Mouse (Mus musculus): ENCODE measurements at regions not wholly inside any gene's neighbourhood (a gene's known extent, or its start where the extent isn't known, plus 50 kb on each side); places are given as distances from the start of the nearest gene placed in this dataset.

GRCm38 (mm10) chr15:62190224-62190910 lies 1267.6 kb upstream of the A1bg start:
- H3K27me3 ChIP-seq (ENCODE audit: control insufficient read depth, insufficient read depth, low read length), result no peaks in the 10 kb centered on the region

GRCm38 (mm10) chr15:62189565-62190181 lies 1266.9 kb upstream of the A1bg start:
- no peaks in the 10 kb centered on the region for H3K36me3 ChIP-seq (ENCODE audit: control insufficient read depth, insufficient read depth, low read length)
- H3K4me3 ChIP-seq (ENCODE audit: low read depth, low read length), result no peak overlapping the region
- no peaks in the 10 kb centered on the region for H3K9me3 ChIP-seq (ENCODE audit: control insufficient read depth, low read length)
- WGBS, result 90% methylated on average over 14 of the region's 14 CpGs
- ATAC-seq (ENCODE audit: low read depth), result no peak
- H3K4me1 ChIP-seq (ENCODE audit: control insufficient read depth, insufficient read depth, low read length), result no peaks in the 10 kb centered on the region
- H3K9ac ChIP-seq (replicated peaks; ENCODE audit: low read depth, low read length), result no peak overlapping the region
- no peak overlapping the region for H3K27ac ChIP-seq (ENCODE audit: low read depth, low read length)
- H3K4me2 ChIP-seq (ENCODE audit: low read depth, low read length), result no peak overlapping the region
- H3K27me3 ChIP-seq (ENCODE audit: control insufficient read depth, insufficient read depth, low read length), result no peaks in the 10 kb centered on the region

More at GRCm38 (mm10) chr15:62190224-62190910, 1267.6 kb upstream of the A1bg start:
- no peak overlapping the region for H3K27ac ChIP-seq (ENCODE audit: low read depth, low read length)
- H3K4me1 ChIP-seq (ENCODE audit: control insufficient read depth, insufficient read depth, low read length), result no peaks in the 10 kb centered on the region
- H3K4me2 ChIP-seq (ENCODE audit: low read depth, low read length), result no peak overlapping the region
- H3K9ac ChIP-seq (replicated peaks; ENCODE audit: low read depth, low read length), result no peak overlapping the region
- no peak overlapping the region for H3K4me3 ChIP-seq (ENCODE audit: low read depth, low read length)
- 85% methylated on average over 5 of the region's 5 CpGs for WGBS
- no peak for ATAC-seq (ENCODE audit: low read depth)
- no peaks in the 10 kb centered on the region for H3K9me3 ChIP-seq (ENCODE audit: control insufficient read depth, low read length)
- H3K36me3 ChIP-seq (ENCODE audit: control insufficient read depth, insufficient read depth, low read length), result no peaks in the 10 kb centered on the region

- no peaks in the 10 kb centered on the region for H3K36me3 ChIP-seq (ENCODE audit: control insufficient read depth, insufficient read depth, low read length)
- no peak overlapping the region for H3K4me3 ChIP-seq (ENCODE audit: low read depth, low read length)
- no peaks in the 10 kb centered on the region for H3K9me3 ChIP-seq (ENCODE audit: control insufficient read depth, low read length)
- no peak overlapping the region for H3K9ac ChIP-seq (replicated peaks; ENCODE audit: low read depth, low read length)
- H3K4me2 ChIP-seq (ENCODE audit: low read depth, low read length), result no peak overlapping the region
- ATAC-seq (ENCODE audit: low read depth), result no peak
- H3K4me1 ChIP-seq (ENCODE audit: control insufficient read depth, insufficient read depth, low read length), result no peaks in the 10 kb centered on the region
- WGBS, result 92% methylated on average over 11 of the region's 11 CpGs
- H3K27ac ChIP-seq (ENCODE audit: low read depth, low read length), result no peak overlapping the region
- no peaks in the 10 kb centered on the region for H3K27me3 ChIP-seq (ENCODE audit: control insufficient read depth, insufficient read depth, low read length)
Measured at GRCm38 (mm10) chr15:62186548-62186947, 1263.7 kb upstream of the A1bg start.

- no peaks in the 10 kb centered on the region for H3K4me1 ChIP-seq (ENCODE audit: control insufficient read depth, insufficient read depth, low read length)
- H3K4me2 ChIP-seq (ENCODE audit: low read depth, low read length), result no peak overlapping the region
- H3K9me3 ChIP-seq (ENCODE audit: control insufficient read depth, low read length), result no peaks in the 10 kb centered on the region
- H3K36me3 ChIP-seq (ENCODE audit: control insufficient read depth, insufficient read depth, low read length), result no peaks in the 10 kb centered on the region
- no peak for ATAC-seq (ENCODE audit: low read depth)
- no peak overlapping the region for H3K9ac ChIP-seq (replicated peaks; ENCODE audit: low read depth, low read length)
- no peaks in the 10 kb centered on the region for H3K27me3 ChIP-seq (ENCODE audit: control insufficient read depth, insufficient read depth, low read length)
- no peak overlapping the region for H3K4me3 ChIP-seq (ENCODE audit: low read depth, low read length)
- no peak overlapping the region for H3K27ac ChIP-seq (ENCODE audit: low read depth, low read length)
- WGBS, result 90% methylated on average over 4 of the region's 4 CpGs
Measured at GRCm38 (mm10) chr15:62183803-62184202, 1261.0 kb upstream of the A1bg start.

GRCm38 (mm10) chr15:62181454-62181910 lies 1258.7 kb upstream of the A1bg start:
- Histone ChIP-seq H3K27ac (ENCODE audit: low read depth, low read length) (no peak overlapping the region), H3K4me2 (ENCODE audit: low read depth, low read length) (no peak overlapping the region), H3K4me1 (ENCODE audit: control insufficient read depth, insufficient read depth, low read length) (no peaks in the 10 kb centered on the region), H3K9ac (replicated peaks; ENCODE audit: low read depth, low read length) (no peak overlapping the region), H3K36me3 (ENCODE audit: control insufficient read depth, insufficient read depth, low read length) (no peaks in the 10 kb centered on the region), H3K4me3 (ENCODE audit: low read depth, low read length) (no peak overlapping the region), H3K9me3 (ENCODE audit: control insufficient read depth, low read length) (no peaks in the 10 kb centered on the region), H3K27me3 (ENCODE audit: control insufficient read depth, insufficient read depth, low read length) (no peaks in the 10 kb centered on the region)
- 73% methylated on average over 2 of the region's 2 CpGs for WGBS
- no peak for ATAC-seq (ENCODE audit: low read depth)

- Histone ChIP-seq H3K9me3 (ENCODE audit: control insufficient read depth, low read length) (no peaks in the 10 kb centered on the region), H3K9ac (replicated peaks; ENCODE audit: low read depth, low read length) (no peak overlapping the region), H3K4me1 (ENCODE audit: control insufficient read depth, insufficient read depth, low read length) (no peaks in the 10 kb centered on the region), H3K27ac (ENCODE audit: low read depth, low read length) (no peak overlapping the region), H3K4me3 (ENCODE audit: low read depth, low read length) (no peak overlapping the region), H3K36me3 (ENCODE audit: control insufficient read depth, insufficient read depth, low read length) (no peaks in the 10 kb centered on the region), H3K27me3 (ENCODE audit: control insufficient read depth, insufficient read depth, low read length) (no peaks in the 10 kb centered on the region), H3K4me2 (ENCODE audit: low read depth, low read length) (no peak overlapping the region)
- 88% methylated on average over 3 of the region's 3 CpGs for WGBS
- no peak for ATAC-seq (ENCODE audit: low read depth)
Measured at GRCm38 (mm10) chr15:62180718-62181117, 1257.9 kb upstream of the A1bg start.

- Histone ChIP-seq H3K27me3 (ENCODE audit: control insufficient read depth, insufficient read depth, low read length) (no peaks in the 10 kb centered on the region), H3K9me3 (ENCODE audit: control insufficient read depth, low read length) (no peaks in the 10 kb centered on the region), H3K9ac (replicated peaks; ENCODE audit: low read depth, low read length) (no peak overlapping the region), H3K27ac (ENCODE audit: low read depth, low read length) (no peak overlapping the region), H3K4me3 (ENCODE audit: low read depth, low read length) (no peak overlapping the region), H3K36me3 (ENCODE audit: control insufficient read depth, insufficient read depth, low read length) (no peaks in the 10 kb centered on the region), H3K4me2 (ENCODE audit: low read depth, low read length) (no peak overlapping the region), H3K4me1 (ENCODE audit: control insufficient read depth, insufficient read depth, low read length) (no peaks in the 10 kb centered on the region)
- WGBS, result 60% methylated on average over 2 of the region's 2 CpGs
- ATAC-seq (ENCODE audit: low read depth), result no peak
Measured at GRCm38 (mm10) chr15:62179801-62180200, 1257.0 kb upstream of the A1bg start.

- H3K4me1 ChIP-seq (ENCODE audit: control insufficient read depth, insufficient read depth, low read length), result no peaks in the 10 kb centered on the region
- H3K4me2 ChIP-seq (ENCODE audit: low read depth, low read length), result no peak overlapping the region
- 38% methylated on average over 6 of the region's 6 CpGs for WGBS
- H3K36me3 ChIP-seq (ENCODE audit: control insufficient read depth, insufficient read depth, low read length), result no peaks in the 10 kb centered on the region
- no peaks in the 10 kb centered on the region for H3K9me3 ChIP-seq (ENCODE audit: control insufficient read depth, low read length)
- no peak overlapping the region for H3K9ac ChIP-seq (replicated peaks; ENCODE audit: low read depth, low read length)
- no peak for ATAC-seq (ENCODE audit: low read depth)
- H3K4me3 ChIP-seq (ENCODE audit: low read depth, low read length), result no peak overlapping the region
- H3K27me3 ChIP-seq (ENCODE audit: control insufficient read depth, insufficient read depth, low read length), result no peaks in the 10 kb centered on the region
- no peak overlapping the region for H3K27ac ChIP-seq (ENCODE audit: low read depth, low read length)
Measured at GRCm38 (mm10) chr15:62178568-62178967, 1255.8 kb upstream of the A1bg start.

- Histone ChIP-seq H3K4me1 (ENCODE audit: control insufficient read depth, insufficient read depth, low read length) (no peaks in the 10 kb centered on the region), H3K27me3 (ENCODE audit: control insufficient read depth, insufficient read depth, low read length) (no peaks in the 10 kb centered on the region), H3K36me3 (ENCODE audit: control insufficient read depth, insufficient read depth, low read length) (no peaks in the 10 kb centered on the region), H3K9ac (replicated peaks; ENCODE audit: low read depth, low read length) (no peak overlapping the region), H3K4me2 (ENCODE audit: low read depth, low read length) (no peak overlapping the region), H3K9me3 (ENCODE audit: control insufficient read depth, low read length) (no peaks in the 10 kb centered on the region), H3K27ac (ENCODE audit: low read depth, low read length) (no peak overlapping the region), H3K4me3 (ENCODE audit: low read depth, low read length) (no peak overlapping the region)
- WGBS, result 83% methylated on average over 9 of the region's 9 CpGs
- no peak for ATAC-seq (ENCODE audit: low read depth)
Measured at GRCm38 (mm10) chr15:62177768-62178410, 1255.1 kb upstream of the A1bg start.

All from neural tube, embryonic 14.5 days (tissue).